Mouse (Mus musculus): ENCODE data around the gene Abcg8. TPM values are rescaled to one million over a fixed set of nuclear protein-coding genes. Genes with fewer than 3 reads are reported as not detected.

The Abcg8 gene
- polyA plus RNA-seq, 1 experiment from 2014 or later: 0.11 TPM

DNA sequence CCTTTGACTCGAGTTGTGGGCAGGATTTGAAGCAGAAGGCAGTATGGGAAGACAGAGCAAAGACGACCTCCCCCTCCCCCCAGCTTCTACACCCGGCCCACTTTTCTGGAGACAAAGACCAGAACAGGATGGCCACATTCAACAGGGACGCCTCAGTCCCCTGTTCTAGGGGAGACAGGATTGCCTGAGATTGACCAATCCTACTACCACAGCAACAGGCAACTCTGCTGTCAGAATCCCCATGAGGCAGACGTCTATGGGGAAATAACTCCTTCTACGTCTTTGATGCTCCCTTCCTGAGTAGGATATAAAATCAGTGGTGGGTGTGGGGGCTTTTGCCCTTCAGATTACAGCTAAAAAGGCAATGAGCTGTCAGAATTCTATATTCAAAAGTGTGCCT is 8.2 kb downstream of the Abcg8 start:
- H3K27ac ChIP-seq: no peak overlapping the region
- no peaks in the 10 kb centered on the region for H3K27me3 ChIP-seq
- H3K4me3 ChIP-seq (replicated peaks): no peak overlapping the region
- no peaks in the 10 kb centered on the region for H3K4me1 ChIP-seq (replicated peaks)
- ATAC-seq (ENCODE audit: insufficient number of reproducible peaks, insufficient read depth, low FRiP score, low TSS enrichment, low read depth): no peak
- H3K9ac ChIP-seq (replicated peaks): no peak overlapping the region
- H3K9me3 ChIP-seq: no peaks in the 10 kb centered on the region
- 28% methylated on average over 6 of the region's 6 CpGs for WGBS
- no peak overlapping the region for H3K4me2 ChIP-seq
- H3K36me3 ChIP-seq: no peaks in the 10 kb centered on the region

DNA sequence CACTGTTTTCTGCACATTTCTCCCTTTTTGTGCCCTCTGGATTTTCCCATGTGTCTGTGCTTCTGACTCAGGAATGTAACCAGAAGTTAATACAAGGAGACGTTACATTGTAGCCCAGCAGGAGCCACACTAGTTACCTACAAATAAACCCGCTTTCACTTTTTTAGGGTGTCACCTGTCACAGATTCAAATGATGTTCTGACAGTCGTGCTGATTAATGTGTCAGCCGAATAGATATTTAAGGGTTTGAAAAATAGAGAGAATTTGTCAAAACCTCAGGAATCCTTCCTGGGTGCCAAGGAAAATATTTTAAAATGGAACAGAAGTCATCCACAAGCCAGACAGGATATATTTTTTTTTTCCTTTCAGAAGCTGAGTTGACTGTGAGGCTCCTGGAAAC is 9.2 kb downstream of the Abcg8 start:
- H3K9me3 ChIP-seq: no peaks in the 10 kb centered on the region
- H3K36me3 ChIP-seq: no peaks in the 10 kb centered on the region
- H3K4me3 ChIP-seq (replicated peaks): no peak overlapping the region
- H3K9ac ChIP-seq (replicated peaks): no peak overlapping the region
- H3K4me2 ChIP-seq: no peak overlapping the region
- no peak for ATAC-seq (ENCODE audit: insufficient number of reproducible peaks, insufficient read depth, low FRiP score, low TSS enrichment, low read depth)
- no peak overlapping the region for H3K27ac ChIP-seq
- H3K27me3 ChIP-seq: no peaks in the 10 kb centered on the region
- no peaks in the 10 kb centered on the region for H3K4me1 ChIP-seq (replicated peaks)
- 80% methylated on average over 4 of the region's 4 CpGs for WGBS

DNA sequence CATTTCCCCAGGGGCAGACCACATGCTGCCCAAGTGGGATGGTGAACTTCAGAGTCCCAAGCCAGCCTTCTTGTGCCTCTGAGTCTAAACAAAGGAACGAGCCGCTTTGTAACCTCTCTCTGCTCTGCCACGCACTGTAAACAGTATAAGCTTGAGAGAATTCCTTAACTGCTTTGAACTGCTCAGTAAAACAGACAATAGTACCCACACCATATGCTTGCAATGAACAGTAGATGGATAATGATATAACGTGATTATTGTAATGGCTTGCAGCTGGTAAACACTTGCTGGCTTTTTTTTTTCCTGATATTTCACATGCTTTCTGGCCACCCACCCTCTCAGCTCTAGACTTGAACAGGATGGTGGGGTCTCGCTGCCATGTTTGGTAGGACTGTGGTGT is 11.9 kb downstream of the Abcg8 start:
- Histone ChIP-seq H3K9me3 (no peaks in the 10 kb centered on the region), H3K36me3 (no peaks in the 10 kb centered on the region), H3K27ac (no peak overlapping the region), H3K4me3 (replicated peaks) (no peak overlapping the region), H3K4me1 (replicated peaks) (no peaks in the 10 kb centered on the region), H3K27me3 (no peaks in the 10 kb centered on the region), H3K9ac (replicated peaks) (no peak overlapping the region), H3K4me2 (no peak overlapping the region)
- WGBS: 46% methylated on average over 5 of the region's 5 CpGs
- ATAC-seq (ENCODE audit: insufficient number of reproducible peaks, insufficient read depth, low FRiP score, low TSS enrichment, low read depth): no peak

DNA sequence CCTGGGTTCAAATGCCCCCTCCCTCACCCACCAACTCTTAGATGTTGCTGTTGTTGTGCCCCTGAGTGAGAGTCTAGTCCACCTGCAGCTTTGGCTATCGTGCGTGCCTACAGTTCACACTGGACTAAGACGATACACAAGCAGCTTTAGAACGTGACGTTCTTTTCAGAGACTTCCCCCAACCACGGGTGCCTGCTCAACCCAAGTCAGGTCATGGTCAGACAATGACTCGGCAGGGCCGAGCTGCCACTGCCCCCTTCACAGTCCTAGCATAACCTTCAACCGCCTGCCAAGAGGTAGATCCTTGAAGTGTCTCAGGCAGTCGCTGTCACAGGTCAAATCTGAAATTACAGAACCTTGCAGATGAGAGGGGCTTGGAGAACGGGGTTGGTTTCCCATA is 12.7 kb downstream of the Abcg8 start:
- no peaks in the 10 kb centered on the region for H3K36me3 ChIP-seq
- no peaks in the 10 kb centered on the region for H3K9me3 ChIP-seq
- no peaks in the 10 kb centered on the region for H3K4me1 ChIP-seq (replicated peaks)
- no peak overlapping the region for H3K27ac ChIP-seq
- no peak for ATAC-seq (ENCODE audit: insufficient number of reproducible peaks, insufficient read depth, low FRiP score, low TSS enrichment, low read depth)
- H3K27me3 ChIP-seq: no peaks in the 10 kb centered on the region
- no peak overlapping the region for H3K4me3 ChIP-seq (replicated peaks)
- no peak overlapping the region for H3K4me2 ChIP-seq
- WGBS: 93% methylated on average over 11 of the region's 11 CpGs
- H3K9ac ChIP-seq (replicated peaks): no peak overlapping the region

DNA sequence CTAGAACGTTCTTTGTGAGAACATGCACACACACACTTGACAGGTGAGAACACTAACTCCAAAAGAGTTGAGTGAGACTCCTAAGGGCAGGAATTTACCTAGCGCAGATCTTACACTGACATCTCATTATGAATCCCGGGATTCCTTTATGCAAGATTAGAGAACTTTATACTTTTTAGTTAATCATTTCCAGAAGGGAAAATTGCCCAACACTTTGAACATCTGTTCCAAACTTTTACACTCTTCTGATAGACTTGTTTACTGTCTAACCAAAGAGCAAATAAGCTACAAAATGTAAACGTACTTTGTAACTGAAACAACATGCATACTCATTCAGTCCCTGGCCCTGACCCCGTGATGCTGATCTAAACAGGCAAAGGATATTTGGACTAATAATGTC is 13.2 kb downstream of the Abcg8 start:
- H3K9me3 ChIP-seq: no peaks in the 10 kb centered on the region
- 75% methylated on average over 5 of the region's 5 CpGs for WGBS
- H3K27me3 ChIP-seq: no peaks in the 10 kb centered on the region
- no peaks in the 10 kb centered on the region for H3K4me1 ChIP-seq (replicated peaks)
- no peak overlapping the region for H3K9ac ChIP-seq (replicated peaks)
- H3K4me3 ChIP-seq (replicated peaks): no peak overlapping the region
- no peak overlapping the region for H3K4me2 ChIP-seq
- no peak for ATAC-seq (ENCODE audit: insufficient number of reproducible peaks, insufficient read depth, low FRiP score, low TSS enrichment, low read depth)
- no peak overlapping the region for H3K27ac ChIP-seq
- no peaks in the 10 kb centered on the region for H3K36me3 ChIP-seq

DNA sequence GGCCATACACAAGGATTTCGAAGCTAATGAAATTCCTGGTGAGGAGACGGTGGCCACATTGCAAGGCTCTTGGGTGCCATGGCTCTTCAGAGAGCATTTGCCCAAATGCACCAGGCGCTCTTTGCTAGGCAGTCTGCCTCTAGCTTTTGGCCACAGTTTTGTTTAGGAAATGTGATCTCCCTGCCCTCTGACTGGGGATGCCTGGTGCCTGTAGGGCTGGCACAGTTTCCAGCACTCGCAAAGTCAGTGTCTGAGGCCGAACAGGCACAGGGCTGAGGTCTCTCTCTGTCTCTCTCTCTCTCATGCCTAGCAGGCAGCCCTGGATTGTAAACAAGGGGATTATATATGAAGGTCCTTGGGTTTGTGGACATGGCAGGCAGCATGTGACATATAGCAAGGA is 14.0 kb downstream of the Abcg8 start:
- Histone ChIP-seq H3K9ac (replicated peaks) (no peak overlapping the region), H3K36me3 (no peaks in the 10 kb centered on the region), H3K4me2 (no peak overlapping the region), H3K27ac (no peak overlapping the region), H3K4me3 (replicated peaks) (no peak overlapping the region), H3K9me3 (no peaks in the 10 kb centered on the region), H3K27me3 (no peaks in the 10 kb centered on the region), H3K4me1 (replicated peaks) (no peaks in the 10 kb centered on the region)
- no peak for ATAC-seq (ENCODE audit: insufficient number of reproducible peaks, insufficient read depth, low FRiP score, low TSS enrichment, low read depth)
- WGBS: 70% methylated on average over 5 of the region's 5 CpGs

DNA sequence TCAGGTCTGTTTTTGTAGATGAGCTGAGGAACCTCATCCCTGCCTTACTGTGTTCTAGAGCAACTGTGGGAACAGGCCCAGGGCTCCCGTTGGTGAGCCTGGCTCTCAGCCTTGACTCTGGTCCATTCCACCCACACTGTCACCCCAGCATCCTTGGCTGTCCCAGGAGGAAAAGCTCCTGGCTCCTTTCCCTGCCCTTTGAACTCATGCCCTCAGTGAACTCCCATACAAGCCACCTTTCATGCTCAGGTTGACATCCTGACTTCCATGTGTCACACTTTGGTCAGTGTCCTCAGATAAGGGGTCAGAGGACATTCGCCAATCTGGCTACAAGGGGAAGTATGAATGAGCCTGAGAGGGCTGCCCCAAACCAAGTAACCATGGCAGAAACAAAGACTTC is 17.6 kb downstream of the Abcg8 start:
- no peak overlapping the region for H3K4me3 ChIP-seq (replicated peaks)
- H3K27ac ChIP-seq: no peak overlapping the region
- no peak overlapping the region for H3K9ac ChIP-seq (replicated peaks)
- no peaks in the 10 kb centered on the region for H3K36me3 ChIP-seq
- H3K9me3 ChIP-seq: no peaks in the 10 kb centered on the region
- no peaks in the 10 kb centered on the region for H3K27me3 ChIP-seq
- 80% methylated on average over 2 of the region's 2 CpGs for WGBS
- ATAC-seq (ENCODE audit: insufficient number of reproducible peaks, insufficient read depth, low FRiP score, low TSS enrichment, low read depth): no peak
- no peak overlapping the region for H3K4me2 ChIP-seq
- H3K4me1 ChIP-seq (replicated peaks): no peaks in the 10 kb centered on the region

DNA sequence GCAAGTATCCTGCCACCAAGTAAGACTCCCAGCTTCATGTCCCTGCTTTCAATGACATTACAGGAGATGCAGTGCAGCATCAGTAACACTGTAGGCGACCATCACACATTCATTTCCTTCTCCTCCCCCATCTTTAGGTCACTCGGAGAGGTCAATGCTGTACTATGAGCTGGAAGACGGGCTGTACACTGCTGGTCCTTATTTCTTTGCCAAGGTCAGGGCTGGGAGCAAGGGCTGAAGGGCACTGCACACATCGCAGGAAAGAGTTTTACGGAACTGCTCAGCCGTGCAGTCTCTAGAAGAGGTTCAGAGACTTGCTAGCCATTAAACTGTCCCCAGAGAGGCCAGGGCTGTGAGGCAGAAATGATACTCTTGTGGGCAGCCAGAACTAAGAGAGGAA is 20.4 kb downstream of the Abcg8 start:
- no peak overlapping the region for H3K27ac ChIP-seq
- H3K4me2 ChIP-seq: no peak overlapping the region
- no peaks in the 10 kb centered on the region for H3K36me3 ChIP-seq
- no peak overlapping the region for H3K9ac ChIP-seq (replicated peaks)
- H3K27me3 ChIP-seq: no peaks in the 10 kb centered on the region
- no peak for ATAC-seq (ENCODE audit: insufficient number of reproducible peaks, insufficient read depth, low FRiP score, low TSS enrichment, low read depth)
- H3K9me3 ChIP-seq: no peaks in the 10 kb centered on the region
- 56% methylated on average over 6 of the region's 6 CpGs for WGBS
- H3K4me3 ChIP-seq (replicated peaks): no peak overlapping the region
- H3K4me1 ChIP-seq (replicated peaks): peaks cover 15% of the 10 kb centered on the region

DNA sequence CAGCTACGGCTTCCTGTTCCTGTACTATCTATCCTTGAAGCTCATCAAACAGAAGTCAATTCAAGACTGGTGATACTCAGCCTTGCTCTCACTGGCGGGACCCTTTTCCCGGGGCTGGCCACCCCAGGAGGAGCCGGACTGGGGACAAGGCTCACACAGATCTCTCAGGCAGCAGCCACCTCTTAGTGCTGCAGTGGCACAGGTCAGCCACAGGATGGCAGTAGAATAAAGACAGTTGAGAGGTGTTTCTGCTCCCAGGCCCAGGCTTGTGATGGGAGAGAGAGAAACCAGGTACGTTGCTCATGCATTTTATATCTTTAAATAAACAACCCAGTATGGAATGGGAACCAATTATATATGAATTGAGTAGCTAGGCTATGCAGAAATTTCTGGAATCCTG is 22.6 kb downstream of the Abcg8 start:
- no peak overlapping the region for H3K9ac ChIP-seq (replicated peaks)
- H3K36me3 ChIP-seq: no peaks in the 10 kb centered on the region
- H3K4me3 ChIP-seq (replicated peaks): no peak overlapping the region
- H3K27ac ChIP-seq: no peak overlapping the region
- H3K27me3 ChIP-seq: no peaks in the 10 kb centered on the region
- H3K4me1 ChIP-seq (replicated peaks): peaks cover 32% of the 10 kb centered on the region
- 28% methylated on average over 5 of the region's 5 CpGs for WGBS
- no peaks in the 10 kb centered on the region for H3K9me3 ChIP-seq
- no peak overlapping the region for H3K4me2 ChIP-seq
- no peak for ATAC-seq (ENCODE audit: insufficient number of reproducible peaks, insufficient read depth, low FRiP score, low TSS enrichment, low read depth)

DNA sequence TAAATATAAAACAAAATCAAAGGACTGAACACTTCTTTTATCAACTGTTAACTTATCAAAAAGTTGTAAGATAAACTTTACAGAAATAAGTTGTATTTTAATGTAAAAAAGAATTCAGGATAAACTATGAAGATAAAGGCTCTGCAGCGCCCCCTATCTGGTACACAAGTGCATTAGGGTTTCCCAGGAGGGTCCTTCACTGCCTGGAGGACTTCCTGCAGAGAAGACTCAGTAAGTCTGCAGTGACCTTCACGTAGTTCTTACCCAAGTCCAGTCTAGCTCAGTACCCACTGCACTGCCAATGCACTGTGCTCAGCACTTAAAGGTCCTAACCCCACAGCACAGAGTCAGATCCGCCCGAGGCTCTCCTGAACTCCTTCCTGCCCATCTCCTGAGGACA is 31.3 kb downstream of the Abcg8 start:
- no peak for ATAC-seq (ENCODE audit: insufficient number of reproducible peaks, insufficient read depth, low FRiP score, low TSS enrichment, low read depth)
- Histone ChIP-seq H3K9ac (replicated peaks) (no peak overlapping the region), H3K4me2 (no peak overlapping the region), H3K27me3 (no peaks in the 10 kb centered on the region), H3K27ac (no peak overlapping the region), H3K4me3 (replicated peaks) (no peak overlapping the region), H3K36me3 (peaks cover 53% of the 10 kb centered on the region), H3K4me1 (replicated peaks) (peaks cover 17% of the 10 kb centered on the region), H3K9me3 (no peaks in the 10 kb centered on the region)
- 63% methylated on average over 4 of the region's 4 CpGs for WGBS

DNA sequence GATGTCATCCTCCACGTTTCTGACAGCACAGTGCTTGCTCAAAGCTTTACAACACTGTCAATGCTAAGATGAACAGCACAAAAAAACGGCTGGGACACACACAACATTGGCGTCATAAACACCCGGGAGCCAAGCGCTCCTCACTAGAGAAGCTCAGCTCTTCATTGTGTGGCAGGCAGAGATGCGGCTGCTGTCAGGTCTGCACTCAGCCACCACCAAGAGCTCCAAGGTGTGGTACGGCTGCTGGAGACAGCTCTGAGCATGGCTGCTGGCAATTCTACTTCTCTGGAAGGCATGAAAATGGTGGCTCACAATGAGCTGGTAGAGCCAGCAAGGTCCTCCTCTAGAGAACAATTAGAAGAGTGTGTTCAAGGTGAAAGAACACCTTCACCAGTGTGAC is 32.7 kb downstream of the Abcg8 start:
- H3K27ac ChIP-seq: no peak overlapping the region
- peaks cover 56% of the 10 kb centered on the region for H3K36me3 ChIP-seq
- ATAC-seq (ENCODE audit: insufficient number of reproducible peaks, insufficient read depth, low FRiP score, low TSS enrichment, low read depth): no peak
- 0 out of 2 replicates have a peak, but pooled peaks cover 6% of the 10 kb centered on the region for H3K4me1 ChIP-seq (replicated peaks)
- WGBS: 87% methylated on average over 7 of the region's 7 CpGs
- H3K9ac ChIP-seq (replicated peaks): no peak overlapping the region
- no peaks in the 10 kb centered on the region for H3K9me3 ChIP-seq
- no peaks in the 10 kb centered on the region for H3K27me3 ChIP-seq
- no peak overlapping the region for H3K4me3 ChIP-seq (replicated peaks)
- H3K4me2 ChIP-seq: no peak overlapping the region

DNA sequence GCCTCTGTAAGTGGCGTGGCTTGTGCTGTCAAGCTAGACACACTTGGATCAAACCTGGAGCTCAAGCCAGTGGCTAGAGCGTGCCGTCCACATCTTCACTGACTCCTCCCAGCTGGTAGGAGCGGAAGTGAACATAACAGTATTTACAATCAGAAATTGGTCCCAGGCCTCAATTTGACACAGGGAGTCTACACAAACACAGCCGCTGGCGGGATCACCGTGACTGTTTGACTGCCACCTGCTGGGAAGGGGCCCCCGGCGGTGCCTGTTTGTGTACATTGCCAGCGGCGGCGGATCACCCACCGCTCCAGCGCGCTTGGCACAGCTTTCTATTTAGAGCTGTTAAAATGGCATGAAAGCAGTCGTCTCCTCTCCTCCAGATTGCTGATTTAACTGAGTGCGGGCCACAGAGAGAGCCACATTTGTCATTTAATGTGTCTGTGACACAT is 33.3 kb downstream of the Abcg8 start:
- H3K36me3 ChIP-seq: peaks cover 56% of the 10 kb centered on the region
- 65% methylated on average over 17 of the region's 17 CpGs for WGBS
- ATAC-seq (ENCODE audit: insufficient number of reproducible peaks, insufficient read depth, low FRiP score, low TSS enrichment, low read depth): no peak

More for the DNA sequence above, 33.3 kb downstream of the Abcg8 start:
- Histone ChIP-seq H3K4me1 (replicated peaks) (0 out of 2 replicates have a peak, but pooled peaks cover 6% of the 10 kb centered on the region), H3K27me3 (no peaks in the 10 kb centered on the region), H3K9ac (replicated peaks) (no peak overlapping the region), H3K9me3 (no peaks in the 10 kb centered on the region), H3K27ac (no peak overlapping the region), H3K4me2 (no peak overlapping the region), H3K4me3 (replicated peaks) (no peak overlapping the region)

Measured in limb, embryonic 12.5 days (tissue).